ENCODE assay signal across 7 mouse cellular contexts in genomic region chr4:155891011-155891471, GRCm38 (mm10). TPM values are rescaled to one million over a fixed set of nuclear protein-coding genes. Genes with fewer than 3 reads are reported as not detected.
DNase-seq lines count a peak whose midpoint lies in the region; ATAC-seq and TF ChIP-seq lines count a peak whose summit lies in the region.

No protein-coding gene starts in this region.

- peak; percentile 8 for DNase-seq in lung, embryonic 14.5 days
- DNase-seq in lung, postnatal 36 days: no peak
- DNase-seq in embryonic facial prominence, embryonic 14.5 days (ENCODE audit: low spot score): no peak
- no peak for DNase-seq in midbrain, embryonic 11.5 days (ENCODE audit: low spot score, missing footprints)
- DNase-seq in adrenal gland, postnatal 36 days: no peak

- peak overlapping the region; percentile 97 for H3K4me2 ChIP-seq in lung, embryonic 14.5 days
- H3K4me2 ChIP-seq in embryonic facial prominence, embryonic 14.5 days (ENCODE audit: low read depth, low read length): peak overlapping the region; percentile 97
- H3K4me2 ChIP-seq in intestine, embryonic 15.5 days (replicated peaks): peak overlapping the region; percentile 96
- H3K4me2 ChIP-seq in midbrain, embryonic 11.5 days: peak overlapping the region; percentile 99

- H3K36me3 ChIP-seq in lung, embryonic 14.5 days (ENCODE audit: insufficient read depth): peaks cover 46% of the 10 kb centered on the region
- H3K36me3 ChIP-seq in embryonic facial prominence, embryonic 14.5 days (ENCODE audit: control insufficient read depth, insufficient read depth, low read length): peaks cover 40% of the 10 kb centered on the region
- H3K36me3 ChIP-seq in intestine, embryonic 15.5 days: peaks cover 24% of the 10 kb centered on the region
- peaks cover 20% of the 10 kb centered on the region for H3K36me3 ChIP-seq in midbrain, embryonic 11.5 days (ENCODE audit: control insufficient read depth, insufficient read depth, low read length)

- H3K27me3 ChIP-seq in lung, embryonic 14.5 days (ENCODE audit: insufficient read depth, low read length): no peaks in the 10 kb centered on the region
- no peaks in the 10 kb centered on the region for H3K27me3 ChIP-seq in embryonic facial prominence, embryonic 14.5 days (replicated peaks; ENCODE audit: control insufficient read depth, insufficient read depth, low read length)
- no peaks in the 10 kb centered on the region for H3K27me3 ChIP-seq in intestine, embryonic 15.5 days (replicated peaks)
- no peaks in the 10 kb centered on the region for H3K27me3 ChIP-seq in midbrain, embryonic 11.5 days (ENCODE audit: control insufficient read depth, insufficient read depth, low read length)

- TF ChIP-seq CTCF in lung, embryonic 14.5 days (IDR thresholded peaks at IDR 0.05; ENCODE audit: low read depth): no peak

- ATAC-seq in lung, embryonic 14.5 days (ENCODE audit: insufficient read depth): 0 out of 2 replicates have a peak, but pooled peaks have one; percentile 0
- no peak for ATAC-seq in embryonic facial prominence, embryonic 14.5 days (ENCODE audit: low read depth)
- ATAC-seq in intestine, embryonic 15.5 days: peak; percentile 1; the same call in 1 of the 2 replicates
- ATAC-seq in midbrain, embryonic 11.5 days (ENCODE audit: low FRiP score): no peak; the same call in 1 of the 2 replicates
- ATAC-seq in megakaryocyte-erythroid progenitor cell, adult 5-6 weeks (replicated peaks; ENCODE audit: low FRiP score, low TSS enrichment, poor library complexity, severe bottlenecking): no peak

- H3K4me1 ChIP-seq in lung, embryonic 14.5 days (ENCODE audit: insufficient read depth): peaks cover 15% of the 10 kb centered on the region
- H3K4me1 ChIP-seq in embryonic facial prominence, embryonic 14.5 days (ENCODE audit: control insufficient read depth, insufficient read depth, low read length): peaks cover 32% of the 10 kb centered on the region
- H3K4me1 ChIP-seq in intestine, embryonic 15.5 days (replicated peaks): peaks cover 42% of the 10 kb centered on the region
- H3K4me1 ChIP-seq in midbrain, embryonic 11.5 days (ENCODE audit: control insufficient read depth, insufficient read depth, low read length): peaks cover 26% of the 10 kb centered on the region

- H3K27ac ChIP-seq in lung, embryonic 14.5 days (ENCODE audit: low read depth): no peak overlapping the region
- no peak overlapping the region for H3K27ac ChIP-seq in embryonic facial prominence, embryonic 14.5 days (replicated peaks; ENCODE audit: low read depth, low read length)
- 0 out of 2 replicates have a peak overlapping the region, but pooled peaks have one; percentile 99 for H3K27ac ChIP-seq in intestine, embryonic 15.5 days
- H3K27ac ChIP-seq in midbrain, embryonic 11.5 days (ENCODE audit: low read depth, low read length): no peak overlapping the region

- peak overlapping the region; percentile 87 for H3K4me3 ChIP-seq in lung, embryonic 14.5 days (ENCODE audit: low read depth, low read length)
- peak overlapping the region; percentile 95 for H3K4me3 ChIP-seq in embryonic facial prominence, embryonic 14.5 days (ENCODE audit: low read depth, low read length)
- H3K4me3 ChIP-seq in intestine, embryonic 15.5 days (replicated peaks): peak overlapping the region; percentile 94
- H3K4me3 ChIP-seq in midbrain, embryonic 11.5 days (ENCODE audit: low read depth, low read length): peak overlapping the region; percentile 92

- H3K9ac ChIP-seq in lung, embryonic 14.5 days: peak overlapping the region; percentile 65
- H3K9ac ChIP-seq in embryonic facial prominence, embryonic 14.5 days (ENCODE audit: low read depth, low read length): peak overlapping the region; percentile 86
- peak overlapping the region; percentile 87 for H3K9ac ChIP-seq in intestine, embryonic 15.5 days
- peak overlapping the region; percentile 90 for H3K9ac ChIP-seq in midbrain, embryonic 11.5 days (ENCODE audit: low read length)

- no peaks in the 10 kb centered on the region for H3K9me3 ChIP-seq in lung, embryonic 14.5 days (ENCODE audit: low read depth, low read length)
- H3K9me3 ChIP-seq in embryonic facial prominence, embryonic 14.5 days (ENCODE audit: control insufficient read depth, low read length): no peaks in the 10 kb centered on the region
- no peaks in the 10 kb centered on the region for H3K9me3 ChIP-seq in intestine, embryonic 15.5 days
- no peaks in the 10 kb centered on the region for H3K9me3 ChIP-seq in midbrain, embryonic 11.5 days (ENCODE audit: control insufficient read depth, low read length)

- under 1% methylated on average over 34 of the region's 34 CpGs for WGBS in lung, embryonic 14.5 days
- WGBS in embryonic facial prominence, embryonic 14.5 days: 1% methylated on average over 33 of the region's 34 CpGs
- under 1% methylated on average over 34 of the region's 34 CpGs for WGBS in intestine, embryonic 15.5 days
- WGBS in midbrain, embryonic 11.5 days: under 1% methylated on average over 34 of the region's 34 CpGs

RNA-seq across cellular contexts. Expression of gene Pusl1, which starts 0.5 kb away (rescaled TPM):
- polyA plus RNA-seq in lung, embryonic 14.5 days (2014; fragmentation: Nextera tagmentation; extraction: Ambion mirVana): 43.6 and 50.9 TPM in 2 replicates
- polyA plus RNA-seq in embryonic facial prominence, embryonic 14.5 days (2014; fragmentation: Nextera tagmentation; extraction: Ambion mirVana): 48.3 and 49.4 TPM in 2 replicates
- polyA plus RNA-seq in intestine, embryonic 15.5 days (2015; fragmentation: Nextera tagmentation; extraction: Ambion mirVana): 46.6 and 54.0 TPM in 2 replicates
- polyA plus RNA-seq in midbrain, embryonic 11.5 days (2014; fragmentation: Nextera tagmentation; extraction: Ambion mirVana): 37.2 and 39.4 TPM in 2 replicates
- total RNA-seq in adrenal gland, postnatal 36 days (2021): 10 to 100 TPM; 25.1 to 28.1 TPM
- total RNA-seq in megakaryocyte-erythroid progenitor cell, adult 5-6 weeks (2014; fragmentation: Nextera tagmentation): 24.6 and 44.0 TPM in 2 replicates
- 32.7 and 40.2 TPM in 2 replicates for total RNA-seq in megakaryocyte-erythroid progenitor cell, adult 5-6 weeks (2017)

RNA-seq across cellular contexts. Expression of gene Acap3, which starts 0.6 kb away (rescaled TPM):
- polyA plus RNA-seq in lung, embryonic 14.5 days (2014; fragmentation: Nextera tagmentation; extraction: Ambion mirVana): 17.9 and 20.5 TPM in 2 replicates
- polyA plus RNA-seq in embryonic facial prominence, embryonic 14.5 days (2014; fragmentation: Nextera tagmentation; extraction: Ambion mirVana): 23.9 and 24.2 TPM in 2 replicates
- polyA plus RNA-seq in intestine, embryonic 15.5 days (2015; fragmentation: Nextera tagmentation; extraction: Ambion mirVana): 12.2 and 13.7 TPM in 2 replicates
- polyA plus RNA-seq in midbrain, embryonic 11.5 days (2014; fragmentation: Nextera tagmentation; extraction: Ambion mirVana): 25.6 and 27.5 TPM in 2 replicates
- 10 to 100 TPM; 20.1 to 20.7 TPM for total RNA-seq in adrenal gland, postnatal 36 days (2021)
- total RNA-seq in megakaryocyte-erythroid progenitor cell, adult 5-6 weeks (2014; fragmentation: Nextera tagmentation): 25.4 and 27.8 TPM in 2 replicates
- 9.0 and 23.4 TPM in 2 replicates for total RNA-seq in megakaryocyte-erythroid progenitor cell, adult 5-6 weeks (2017)

RNA-seq across cellular contexts. Expression of gene Ints11, which starts 21.7 kb away (rescaled TPM):
- polyA plus RNA-seq in lung, embryonic 14.5 days (2014; fragmentation: Nextera tagmentation; extraction: Ambion mirVana): 83.6 and 84.7 TPM in 2 replicates
- polyA plus RNA-seq in embryonic facial prominence, embryonic 14.5 days (2014; fragmentation: Nextera tagmentation; extraction: Ambion mirVana): 53.5 and 68.4 TPM in 2 replicates
- polyA plus RNA-seq in intestine, embryonic 15.5 days (2015; fragmentation: Nextera tagmentation; extraction: Ambion mirVana): 61.3 and 64.1 TPM in 2 replicates
- polyA plus RNA-seq in midbrain, embryonic 11.5 days (2014; fragmentation: Nextera tagmentation; extraction: Ambion mirVana): 102 and 103 TPM in 2 replicates
- total RNA-seq in adrenal gland, postnatal 36 days (2021): 10 to 100 TPM; 30.1 to 34.7 TPM
- 49.7 and 65.3 TPM in 2 replicates for total RNA-seq in megakaryocyte-erythroid progenitor cell, adult 5-6 weeks (2014; fragmentation: Nextera tagmentation)
- total RNA-seq in megakaryocyte-erythroid progenitor cell, adult 5-6 weeks (2017): 31.3 and 34.2 TPM in 2 replicates

RNA-seq across cellular contexts. Expression of gene Cptp, which starts 21.8 kb away (rescaled TPM):
- 17.1 and 18.4 TPM in 2 replicates for polyA plus RNA-seq in lung, embryonic 14.5 days (2014; fragmentation: Nextera tagmentation; extraction: Ambion mirVana)
- polyA plus RNA-seq in embryonic facial prominence, embryonic 14.5 days (2014; fragmentation: Nextera tagmentation; extraction: Ambion mirVana): 15.6 and 16.5 TPM in 2 replicates
- 20.3 and 20.6 TPM in 2 replicates for polyA plus RNA-seq in intestine, embryonic 15.5 days (2015; fragmentation: Nextera tagmentation; extraction: Ambion mirVana)
- polyA plus RNA-seq in midbrain, embryonic 11.5 days (2014; fragmentation: Nextera tagmentation; extraction: Ambion mirVana): 24.7 and 24.8 TPM in 2 replicates
- total RNA-seq in adrenal gland, postnatal 36 days (2021): 10 to 100 TPM in 1 of 2 experiments, 1 to 10 TPM in 1; 9.7 to 21.8 TPM
- total RNA-seq in megakaryocyte-erythroid progenitor cell, adult 5-6 weeks (2014; fragmentation: Nextera tagmentation): 8.2 and 13.3 TPM in 2 replicates
- 6.4 and 8.2 TPM in 2 replicates for total RNA-seq in megakaryocyte-erythroid progenitor cell, adult 5-6 weeks (2017)

RNA-seq across cellular contexts. Expression of gene Tas1r3, which starts 27.9 kb away (rescaled TPM):
- polyA plus RNA-seq in lung, embryonic 14.5 days (2014; fragmentation: Nextera tagmentation; extraction: Ambion mirVana): 0.16 and 0.22 TPM in 2 replicates
- polyA plus RNA-seq in embryonic facial prominence, embryonic 14.5 days (2014; fragmentation: Nextera tagmentation; extraction: Ambion mirVana): 0.36 and 0.38 TPM in 2 replicates
- polyA plus RNA-seq in intestine, embryonic 15.5 days (2015; fragmentation: Nextera tagmentation; extraction: Ambion mirVana): 0.25 and 0.51 TPM in 2 replicates
- 0.34 and 0.59 TPM in 2 replicates for polyA plus RNA-seq in midbrain, embryonic 11.5 days (2014; fragmentation: Nextera tagmentation; extraction: Ambion mirVana)
- under 1 TPM; 0.23 TPM for total RNA-seq in adrenal gland, postnatal 36 days (2021)
- 1.2 TPM in 1 of 2 replicates, not detected in the other for total RNA-seq in megakaryocyte-erythroid progenitor cell, adult 5-6 weeks (2014; fragmentation: Nextera tagmentation)
- 0.19 TPM in 1 of 2 replicates, not detected in the other for total RNA-seq in megakaryocyte-erythroid progenitor cell, adult 5-6 weeks (2017)

Comparison
In these comparisons a context has a peak if more than half of its experiments do, and no peak if none do; other contexts are left out.
1. ATAC-seq: peak in lung, embryonic 14.5 days (single experiment) and intestine, embryonic 15.5 days (single experiment); none in embryonic facial prominence, embryonic 14.5 days (single experiment), midbrain, embryonic 11.5 days (single experiment) and megakaryocyte-erythroid progenitor cell, adult 5-6 weeks (single experiment).
2. Peak in every context shown above with its lines, with median percentiles within 50 percentile points of each other: H3K4me2 ChIP-seq, H3K4me3 ChIP-seq and H3K9ac ChIP-seq.